Mouse (Mus musculus) heart, adult 2 months (tissue): ENCODE measurements at regions not wholly inside any gene's neighbourhood (a gene's known extent, or its start where the extent isn't known, plus 50 kb on each side); places are given as distances from the start of the nearest gene placed in this dataset.

ENCODE experiments used
- CTCF ChIP-seq: fragments of 200-600 bp; IDR thresholded peaks from 2 replicates; pipeline ENCODE4 v1.8.1; 2022; ENCODE audit warnings: antibody characterized with exemption, mild to moderate bottlenecking, moderate library complexity
- POLR2A ChIP-seq: fragments of 200-500 bp; IDR thresholded peaks from 2 replicates; pipeline ENCODE4 v1.6.1; 2011; ENCODE audit warnings: mild to moderate bottlenecking, low read depth, low read length, control low read depth; ENCODE audit not compliant: insufficient read depth

DNA sequence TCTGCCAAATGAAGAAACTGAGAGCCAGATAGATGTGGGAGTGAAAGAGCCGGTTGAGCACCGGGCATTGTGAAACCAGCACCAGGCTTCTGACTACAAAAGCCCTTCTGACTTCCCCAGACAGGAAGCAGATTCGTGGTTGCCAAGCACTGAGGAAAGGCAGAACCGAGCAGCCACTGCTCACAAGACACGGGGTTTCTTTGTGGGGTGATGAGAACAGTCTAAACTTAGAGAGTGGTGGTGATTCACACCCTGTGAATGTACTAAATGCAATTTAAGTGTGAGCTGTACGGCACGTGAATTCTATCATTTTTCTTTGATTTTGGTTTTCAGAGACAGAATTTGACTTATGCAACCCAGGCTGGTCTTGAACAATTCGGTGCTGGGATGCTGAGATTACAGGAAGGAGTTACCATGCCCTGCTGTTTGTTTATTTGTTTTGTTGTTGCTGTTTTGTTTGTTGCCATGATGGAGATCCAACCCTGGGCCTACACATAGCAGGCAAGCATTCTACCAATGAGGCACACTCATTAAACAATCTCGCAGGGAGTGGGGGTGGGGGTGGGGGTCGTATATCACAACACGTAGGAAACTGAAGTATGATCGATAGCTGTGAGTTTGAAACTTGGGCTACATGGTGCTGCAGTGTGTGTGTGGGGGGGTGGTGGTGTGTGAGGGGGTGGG lies 1177.0 kb downstream of the 4930447A16Rik start:
- TF ChIP-seq CTCF (no peak), POLR2A (no peak)
